Mouse (Mus musculus) neural tube, embryonic 10.5 days (tissue): ENCODE measurements around the gene Ptk6.
"Not testable (repeated sequence)": the region's sequence is repeated elsewhere in the genome, so short reads cannot be mapped to it uniquely, and the experiment has no call there.

ENCODE experiments used
- DNase-seq: peaks from one replicate; pipeline ENCODE4 v3.0.0-alpha.2; 2017; ENCODE audit warnings: low spot score; ENCODE audit errors: extremely low spot score

The Ptk6 gene

GRCm38 (mm10) chr2:181219538-181220216 is 17.1 kb upstream of the Ptk6 start, which contains the start of gene Fndc11:
Fndc11 (plus strand) TSS chr2:181220013.
- DNase-seq = peak; percentile 75

- no peak for DNase-seq
These were observed 16.4 kb upstream of the Ptk6 start for GRCm38 (mm10) chr2:181218881-181219485.

GRCm38 (mm10) chr2:181216037-181216436 is 13.4 kb upstream of the Ptk6 start:
- no peak for DNase-seq

- DNase-seq = peak; percentile 46
These were observed 10.4 kb upstream of the Ptk6 start, which contains the start of gene Srms for GRCm38 (mm10) chr2:181213021-181213445. Srms (minus strand) TSS chr2:181213185.

GRCm38 (mm10) chr2:181212389-181213020 is 9.9 kb upstream of the Ptk6 start:
- peak; percentile 23 for DNase-seq

GRCm38 (mm10) chr2:181206118-181206517 is 3.5 kb upstream of the Ptk6 start:
- DNase-seq = no peak

- no peak for DNase-seq
These were observed 3.1 kb upstream of the Ptk6 start for GRCm38 (mm10) chr2:181205678-181206077.

GRCm38 (mm10) chr2:181202886-181203285 is 297 bp upstream of the Ptk6 start:
- DNase-seq = no peak

GRCm38 (mm10) chr2:181201606-181202005 is 983 bp downstream of the Ptk6 start:
- DNase-seq = no peak

GRCm38 (mm10) chr2:181196628-181197300 is 5.8 kb downstream of the Ptk6 start:
- no peak for DNase-seq

GRCm38 (mm10) chr2:181193044-181193443 is 9.5 kb downstream of the Ptk6 start:
- no peak for DNase-seq

GRCm38 (mm10) chr2:181191936-181192335 is 10.7 kb downstream of the Ptk6 start:
- DNase-seq = no peak

GRCm38 (mm10) chr2:181191385-181191784 is 11.2 kb downstream of the Ptk6 start:
- DNase-seq = not testable (repeated sequence)

- DNase-seq = no peak
These were observed 13.3 kb downstream of the Ptk6 start for GRCm38 (mm10) chr2:181189321-181189720.

- DNase-seq = peak; percentile 17
These were observed 13.9 kb downstream of the Ptk6 start for GRCm38 (mm10) chr2:181188681-181189080.

GRCm38 (mm10) chr2:181187121-181188000 is 15.2 kb downstream of the Ptk6 start, which contains the start of gene Ppdpf:
Ppdpf (plus strand) TSS chr2:181187247.
- DNase-seq = peak; percentile 91

GRCm38 (mm10) chr2:181186635-181187034 is 16.0 kb downstream of the Ptk6 start:
- peak; percentile 87 for DNase-seq

GRCm38 (mm10) chr2:181180898-181181297 is 21.7 kb downstream of the Ptk6 start:
- DNase-seq = no peak

- no peak for DNase-seq
These were observed 24.1 kb downstream of the Ptk6 start for GRCm38 (mm10) chr2:181178471-181178870.

GRCm38 (mm10) chr2:181178015-181178414 is 24.6 kb downstream of the Ptk6 start:
- DNase-seq = no peak

GRCm38 (mm10) chr2:181174646-181175045 is 27.9 kb downstream of the Ptk6 start:
- DNase-seq = no peak
